Mouse (Mus musculus) retina, postnatal 1 day (tissue): Measurements from ENCODE around the gene Slc43a2.

Source experiments
- DNase-seq: peaks from one replicate; pipeline ENCODE4 v3.0.0-alpha.2; 2012

Slc43a2 gene

DNA sequence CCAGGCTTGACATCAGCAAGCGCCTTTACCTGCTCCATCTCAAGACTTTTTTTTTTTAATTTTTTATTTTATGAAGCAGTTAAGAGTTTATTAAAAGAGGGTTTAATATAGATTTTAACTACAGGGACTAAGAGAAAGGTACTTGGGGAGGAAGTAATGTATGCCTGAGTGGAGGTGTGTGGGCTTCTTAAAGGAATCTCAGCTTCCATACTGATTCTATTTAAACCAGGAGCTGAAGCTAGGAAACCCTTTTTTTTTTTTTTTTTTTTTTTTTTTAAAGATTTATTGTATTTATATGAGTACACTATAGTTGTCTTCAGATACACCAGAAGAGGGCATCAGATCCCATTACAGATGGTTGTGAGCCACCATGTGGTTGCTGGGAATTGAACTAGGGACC, 83.3 kb downstream of the Slc43a2 start:
- no peak for DNase-seq

DNA sequence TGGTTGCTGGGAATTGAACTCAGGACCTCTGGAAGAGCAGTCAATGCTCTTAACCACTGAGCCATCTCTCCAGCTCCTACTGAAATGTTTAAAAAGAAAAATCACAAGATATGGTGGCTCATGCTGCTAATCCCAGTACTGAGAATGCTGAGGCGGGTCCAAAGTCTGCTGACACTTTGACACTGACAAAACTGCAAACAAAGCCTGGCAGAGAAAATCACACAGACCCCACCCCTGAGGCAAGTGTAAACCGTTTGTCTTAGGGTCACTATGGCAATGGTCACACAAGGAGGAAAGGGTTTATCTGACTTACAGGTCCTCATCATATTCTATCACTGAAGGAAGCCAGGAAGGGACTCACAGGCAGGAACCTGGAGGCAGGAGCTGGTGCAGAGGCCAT, 84.1 kb downstream of the Slc43a2 start:
- DNase-seq: no peak

DNA sequence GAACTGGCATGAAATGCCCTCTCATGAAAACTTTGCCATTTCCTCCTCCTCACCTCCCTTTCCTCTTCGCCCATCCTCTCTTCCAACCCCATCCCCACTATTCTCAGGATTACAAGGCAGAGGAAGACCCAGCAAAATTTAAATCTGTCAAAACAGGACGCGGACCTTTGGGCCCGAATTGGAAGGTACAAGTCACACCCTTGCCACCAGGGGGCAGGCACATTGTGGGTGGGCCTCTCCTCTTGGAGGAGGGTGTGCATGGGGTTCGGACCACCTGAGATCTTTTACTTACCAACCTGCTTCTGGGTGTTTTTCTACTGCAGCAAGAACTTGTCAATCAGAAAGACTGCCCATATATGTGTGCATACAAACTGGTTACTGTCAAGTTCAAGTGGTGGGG, 87.6 kb downstream of the Slc43a2 start:
- DNase-seq: no peak

DNA sequence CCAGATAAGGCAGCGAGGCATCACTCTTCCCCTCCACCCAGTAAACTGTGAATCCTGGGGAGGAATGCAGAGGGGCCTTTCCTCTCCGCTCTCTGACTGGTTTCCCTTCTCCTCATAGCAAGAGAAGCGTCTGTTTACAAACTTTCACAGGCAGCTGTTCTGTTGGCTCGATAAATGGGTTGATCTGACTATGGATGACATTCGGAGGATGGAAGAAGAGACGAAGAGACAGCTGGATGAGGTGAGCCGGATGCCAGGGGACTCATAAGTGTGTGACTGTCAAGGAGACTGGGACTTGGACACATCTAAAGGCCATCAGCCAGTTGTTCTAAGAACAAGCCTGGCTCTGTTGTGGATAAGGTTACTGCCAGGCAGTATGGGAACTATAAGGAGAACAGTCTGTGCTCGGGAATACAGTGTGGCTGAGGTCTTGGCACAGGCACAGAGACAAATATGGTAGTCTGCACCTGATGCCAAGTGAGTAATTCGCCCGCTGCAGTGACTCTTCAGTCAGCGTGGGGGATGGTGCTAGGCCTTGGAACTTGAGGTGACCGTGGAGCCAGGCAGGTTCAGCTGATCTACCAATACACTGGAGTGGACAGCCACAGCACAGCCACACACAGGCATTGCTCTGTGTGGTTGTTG, 88.8 kb downstream of the Slc43a2 start:
- no peak for DNase-seq

DNA sequence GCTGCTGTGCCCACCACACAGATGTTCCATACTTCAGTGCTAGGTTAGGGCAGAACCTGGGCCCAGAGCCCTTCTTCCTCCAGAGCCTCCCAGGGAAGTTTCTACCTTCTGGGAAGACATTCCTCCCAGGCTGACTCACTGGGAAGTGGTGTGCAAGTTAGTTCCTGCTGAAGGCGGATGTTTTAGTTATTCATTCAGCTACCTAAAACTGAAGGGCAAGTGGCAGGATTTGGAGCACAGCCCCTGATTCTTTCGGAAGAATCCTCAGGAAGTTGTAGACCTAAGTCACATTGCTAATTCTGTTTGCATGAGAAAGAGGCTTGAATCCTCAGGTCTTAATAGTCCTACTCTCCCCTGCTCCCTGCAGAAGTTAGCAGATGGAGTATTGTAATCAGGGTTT, 89.9 kb downstream of the Slc43a2 start:
- DNase-seq: no peak

DNA sequence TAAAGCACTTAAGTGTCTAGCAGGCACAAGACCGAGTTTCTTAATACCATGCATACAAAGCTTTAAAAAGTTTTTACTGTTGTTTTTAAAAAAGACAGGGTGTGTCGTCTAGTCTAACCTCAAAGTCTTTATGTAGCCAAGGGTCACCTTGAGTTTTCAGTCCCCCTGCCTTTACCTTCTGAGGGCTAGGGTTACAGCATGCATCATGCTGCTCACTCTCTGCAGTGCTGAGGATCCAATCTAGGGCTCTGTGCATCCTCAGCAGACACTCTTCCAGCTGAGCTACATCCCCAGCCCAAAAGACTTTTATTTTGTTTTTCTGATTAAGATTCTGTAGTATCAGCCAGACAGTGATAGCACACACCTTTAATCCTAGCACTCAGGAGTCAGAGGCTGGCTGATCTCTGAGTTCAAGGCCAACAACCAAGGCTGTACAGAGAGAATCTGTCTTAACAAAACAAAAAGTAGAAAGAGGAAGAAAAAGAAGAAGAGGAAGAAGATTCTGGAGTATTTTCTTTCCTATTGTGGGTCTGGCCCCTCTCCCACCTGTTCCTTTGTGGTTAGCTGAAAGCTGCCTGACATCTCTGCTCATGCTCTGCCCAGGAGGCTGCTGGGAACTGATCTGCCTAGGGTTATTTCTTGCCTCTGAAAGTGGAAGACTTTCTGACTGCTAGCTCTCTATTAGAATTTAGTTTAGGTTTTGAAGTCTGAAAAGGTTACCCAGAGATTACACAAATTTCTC, 91.3 kb downstream of the Slc43a2 start:
- DNase-seq: no peak

DNA sequence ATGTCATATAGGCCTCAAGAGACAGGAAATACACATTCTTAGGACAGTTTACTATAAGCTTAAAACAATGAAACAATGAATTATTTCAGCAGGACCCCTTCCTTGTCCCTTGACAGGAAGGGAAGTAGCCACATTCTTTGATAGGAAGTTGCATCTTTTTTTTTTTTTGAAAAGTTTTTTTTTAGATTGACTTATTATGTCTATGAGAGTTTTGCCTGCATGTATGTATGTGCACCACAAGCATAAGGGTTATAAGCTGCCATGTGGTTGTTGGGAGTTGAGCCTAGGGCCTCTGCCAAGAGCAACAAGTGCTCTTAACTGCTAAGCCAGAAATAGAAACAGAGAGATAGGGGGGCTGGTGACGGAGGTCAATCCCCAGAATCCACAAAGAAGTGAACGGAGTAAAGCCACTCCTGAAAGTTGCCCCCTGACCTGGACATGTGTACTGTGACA, 92.6 kb downstream of the Slc43a2 start:
- DNase-seq: no peak

DNA sequence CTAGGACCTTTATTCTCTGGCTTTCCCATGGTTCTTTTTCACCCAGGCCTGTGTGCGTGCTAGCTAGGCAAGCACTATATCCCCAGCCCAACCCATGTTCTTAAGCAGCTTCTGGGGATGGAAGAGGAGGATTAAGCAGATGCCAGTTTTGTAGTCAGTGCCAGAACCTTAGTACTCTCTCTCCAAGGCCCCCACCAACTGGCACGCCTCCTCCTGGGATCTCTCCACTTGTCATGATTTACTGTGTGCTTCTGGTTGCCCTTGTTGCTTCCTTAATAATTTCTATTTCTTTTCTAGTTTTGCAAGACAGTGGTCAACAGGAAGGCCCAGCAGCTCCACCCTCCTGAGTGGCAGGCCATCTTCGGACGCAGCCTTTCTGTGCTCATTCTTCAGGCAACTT, 94.3 kb downstream of the Slc43a2 start:
- peak; percentile 37 for DNase-seq
